Mouse (Mus musculus): ENCODE measurements around the gene Pip5k1b. TPM values are rescaled to one million over a fixed set of nuclear protein-coding genes. Genes with fewer than 3 reads are reported as not detected.

Gene Pip5k1b
- polyA plus RNA-seq, 1 experiment, result 0.68 TPM

DNA sequence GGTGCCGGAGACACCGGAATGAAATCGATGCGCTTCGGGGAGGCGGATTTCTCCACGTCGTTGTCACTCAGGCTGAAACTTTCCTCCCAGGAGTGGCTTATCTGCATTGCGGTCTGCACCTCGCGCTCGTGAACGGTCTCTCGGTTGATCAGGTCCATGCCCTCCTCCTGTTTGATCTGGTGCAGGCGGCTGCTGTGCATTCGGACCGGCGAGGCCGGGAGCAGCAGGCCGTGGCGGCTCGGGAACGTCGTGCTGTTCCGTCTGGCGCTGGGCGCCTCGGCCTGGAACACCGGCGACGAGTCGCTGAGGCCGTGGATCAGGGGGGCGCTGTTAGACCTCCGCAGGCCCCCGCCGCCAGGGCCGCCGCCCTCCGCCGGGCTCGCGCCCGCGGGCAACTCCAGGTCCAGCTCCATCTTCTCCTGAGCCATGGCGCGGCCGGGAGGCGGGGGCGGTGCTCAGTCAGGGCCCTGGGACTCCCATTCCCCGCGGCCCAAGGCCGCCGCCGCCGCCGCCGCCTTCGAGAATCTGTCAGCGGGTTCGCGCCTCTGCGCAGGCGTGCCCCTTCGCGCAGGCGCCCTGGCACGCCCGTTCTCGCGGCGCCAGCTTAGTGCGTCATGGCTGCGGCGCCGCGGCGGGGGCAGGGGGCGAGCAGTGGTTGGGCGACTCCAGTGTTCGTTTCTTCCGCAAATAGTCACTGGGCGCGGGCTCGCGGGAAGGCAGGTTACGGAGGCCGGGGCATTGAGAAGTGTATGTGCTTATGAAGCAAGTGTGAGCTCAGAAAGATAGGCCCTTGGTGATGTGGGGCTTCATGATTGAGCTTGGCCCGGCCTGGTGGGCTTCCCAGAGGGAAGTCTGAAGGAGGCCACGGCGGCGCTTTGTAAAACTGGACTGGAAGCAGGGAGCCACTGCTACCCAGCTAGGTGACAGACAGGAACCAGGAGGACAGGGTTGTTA is 78.5 kb downstream of the Pip5k1b start, which contains the start of gene Fam122a:
TSS of gene Fam122a (minus strand) at position 428 of the 954 bp plus-strand sequence.
- TF ChIP-seq MYOG (IDR thresholded peaks at IDR 0.05; ENCODE audit: control insufficient read depth, extremely low read depth, insufficient read length) (no peak), CTCF (IDR thresholded peaks at IDR 0.05; ENCODE audit: control insufficient read depth, insufficient read depth, insufficient read length) (peak; percentile 33)
- Histone ChIP-seq H3K79me2 (ENCODE audit: control insufficient read depth, insufficient read depth) (peaks cover 16% of the 10 kb centered on the region), H3K27me3 (ENCODE audit: control insufficient read depth, insufficient read depth, insufficient read length) (no peaks in the 10 kb centered on the region), H3K4me3 (ENCODE audit: insufficient read depth, poor library complexity, severe bottlenecking) (peak within 1 kb of the TSS; percentile 51), H3ac (ENCODE audit: control insufficient read depth, insufficient read length, low read depth) (peak within 1 kb of the TSS; percentile 91), H3K36me3 (ENCODE audit: control insufficient read depth, insufficient read depth) (no peaks in the 10 kb centered on the region), H3K79me3 (ENCODE audit: low read depth) (peaks cover 7% of the 10 kb centered on the region)

DNA sequence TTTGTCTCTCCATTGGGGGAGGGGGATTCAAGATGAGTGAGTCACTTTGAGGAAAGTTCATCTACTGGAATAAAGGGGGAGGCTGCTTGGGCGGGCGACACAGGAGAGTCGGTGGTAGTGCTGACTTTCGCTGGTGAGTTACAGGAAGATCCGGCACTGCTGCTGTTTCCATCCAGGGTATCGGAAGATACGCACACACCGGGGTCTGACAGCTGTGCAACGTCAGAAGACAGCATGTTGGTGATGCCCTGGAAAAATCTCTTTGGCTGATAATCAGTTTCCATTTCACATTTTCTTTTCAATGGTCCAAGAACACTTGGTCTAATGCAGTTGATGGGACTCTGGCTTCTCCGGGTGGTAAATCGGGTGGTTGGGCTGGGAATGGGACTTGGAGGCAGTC is 79.2 kb downstream of the Pip5k1b start:
- peak overlapping the region; percentile 51 for H3K4me3 ChIP-seq (ENCODE audit: insufficient read depth, poor library complexity, severe bottlenecking)
- H3K36me3 ChIP-seq (ENCODE audit: control insufficient read depth, insufficient read depth), result no peaks in the 10 kb centered on the region
- H3K79me3 ChIP-seq (ENCODE audit: low read depth), result peaks cover 7% of the 10 kb centered on the region
- peak overlapping the region; percentile 91 for H3ac ChIP-seq (ENCODE audit: control insufficient read depth, insufficient read length, low read depth)
- TF ChIP-seq CTCF (IDR thresholded peaks at IDR 0.05; ENCODE audit: control insufficient read depth, insufficient read depth, insufficient read length) (no peak), USF1 (IDR thresholded peaks at IDR 0.05; ENCODE audit: low read depth) (no peak), CEBPB (IDR thresholded peaks at IDR 0.05; ENCODE audit: low read depth) (no peak), MYOG (IDR thresholded peaks at IDR 0.05; ENCODE audit: control insufficient read depth, extremely low read depth, insufficient read length) (no peak), MAX (IDR thresholded peaks at IDR 0.05) (no peak), FOSL1 (IDR thresholded peaks at IDR 0.05; ENCODE audit: insufficient read depth, low read length, poor library complexity, severe bottlenecking) (no peak), MYOD1 (IDR thresholded peaks at IDR 0.05; ENCODE audit: control insufficient read depth, insufficient read length, low read depth) (no peak)
- no peaks in the 10 kb centered on the region for H3K27me3 ChIP-seq (ENCODE audit: control insufficient read depth, insufficient read depth, insufficient read length)
- peaks cover 16% of the 10 kb centered on the region for H3K79me2 ChIP-seq (ENCODE audit: control insufficient read depth, insufficient read depth)

DNA sequence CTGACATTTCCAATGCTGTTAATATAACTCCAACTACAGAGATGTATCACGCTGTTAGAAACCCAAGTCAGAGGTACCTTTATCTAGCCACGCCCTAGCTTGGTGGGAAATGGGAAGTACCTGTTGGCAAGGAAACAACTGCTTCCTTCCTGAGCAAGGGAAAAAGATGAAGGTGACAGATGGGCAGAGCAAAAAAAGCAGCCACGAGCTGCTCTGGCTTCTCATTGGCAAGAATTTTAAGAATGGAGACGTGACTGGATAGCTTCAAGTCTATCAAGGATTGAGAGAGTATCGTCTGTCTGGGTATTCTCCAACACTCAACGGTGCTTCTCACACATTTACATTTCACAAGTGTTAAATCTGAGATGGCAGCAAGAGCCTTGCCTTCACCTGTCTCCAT is 80.4 kb downstream of the Pip5k1b start:
- peaks cover 16% of the 10 kb centered on the region for H3K79me2 ChIP-seq (ENCODE audit: control insufficient read depth, insufficient read depth)
- no peak overlapping the region for H3ac ChIP-seq (ENCODE audit: control insufficient read depth, insufficient read length, low read depth)
- no peaks in the 10 kb centered on the region for H3K36me3 ChIP-seq (ENCODE audit: control insufficient read depth, insufficient read depth)
- no peaks in the 10 kb centered on the region for H3K27me3 ChIP-seq (ENCODE audit: control insufficient read depth, insufficient read depth, insufficient read length)
- TF ChIP-seq USF1 (IDR thresholded peaks at IDR 0.05; ENCODE audit: low read depth) (no peak), MYOG (IDR thresholded peaks at IDR 0.05; ENCODE audit: control insufficient read depth, extremely low read depth, insufficient read length) (no peak), MAX (IDR thresholded peaks at IDR 0.05) (no peak), CTCF (IDR thresholded peaks at IDR 0.05; ENCODE audit: control insufficient read depth, insufficient read depth, insufficient read length) (no peak)
- no peak overlapping the region for H3K4me3 ChIP-seq (ENCODE audit: insufficient read depth, poor library complexity, severe bottlenecking)
- H3K79me3 ChIP-seq (ENCODE audit: low read depth), result peaks cover 7% of the 10 kb centered on the region

DNA sequence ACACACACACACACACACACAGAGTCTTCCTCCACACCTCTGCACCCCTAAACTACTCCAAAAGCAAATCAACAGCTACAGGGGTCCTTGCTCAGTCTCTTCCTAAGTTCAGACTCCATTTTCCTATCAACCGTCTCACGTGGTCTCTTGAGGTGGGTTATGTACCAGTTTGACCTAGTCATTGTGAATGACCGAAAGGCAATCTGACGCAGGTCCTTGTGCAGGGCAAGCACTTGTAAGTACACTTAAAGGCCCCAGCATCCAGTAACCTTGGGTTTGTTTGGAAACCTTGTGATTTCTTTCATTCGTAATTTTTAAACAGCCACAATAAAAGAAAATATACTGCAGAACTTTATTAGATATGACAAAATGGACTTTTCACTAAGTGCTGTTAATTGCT is 83.2 kb downstream of the Pip5k1b start:
- Histone ChIP-seq H3K36me3 (ENCODE audit: control insufficient read depth, insufficient read depth) (no peaks in the 10 kb centered on the region), H3K27me3 (ENCODE audit: control insufficient read depth, insufficient read depth, insufficient read length) (no peaks in the 10 kb centered on the region), H3K79me3 (ENCODE audit: low read depth) (peaks cover 7% of the 10 kb centered on the region), H3K79me2 (ENCODE audit: control insufficient read depth, insufficient read depth) (peaks cover 16% of the 10 kb centered on the region), H3K4me3 (ENCODE audit: insufficient read depth, poor library complexity, severe bottlenecking) (no peak overlapping the region), H3ac (ENCODE audit: control insufficient read depth, insufficient read length, low read depth) (no peak overlapping the region)
- TF ChIP-seq CEBPB (IDR thresholded peaks at IDR 0.05; ENCODE audit: low read depth) (no peak), MAX (IDR thresholded peaks at IDR 0.05) (no peak), CTCF (IDR thresholded peaks at IDR 0.05; ENCODE audit: control insufficient read depth, insufficient read depth, insufficient read length) (no peak), MYOG (IDR thresholded peaks at IDR 0.05; ENCODE audit: control insufficient read depth, extremely low read depth, insufficient read length) (no peak), USF1 (IDR thresholded peaks at IDR 0.05; ENCODE audit: low read depth) (no peak), FOSL1 (IDR thresholded peaks at IDR 0.05; ENCODE audit: insufficient read depth, low read length, poor library complexity, severe bottlenecking) (no peak)

DNA sequence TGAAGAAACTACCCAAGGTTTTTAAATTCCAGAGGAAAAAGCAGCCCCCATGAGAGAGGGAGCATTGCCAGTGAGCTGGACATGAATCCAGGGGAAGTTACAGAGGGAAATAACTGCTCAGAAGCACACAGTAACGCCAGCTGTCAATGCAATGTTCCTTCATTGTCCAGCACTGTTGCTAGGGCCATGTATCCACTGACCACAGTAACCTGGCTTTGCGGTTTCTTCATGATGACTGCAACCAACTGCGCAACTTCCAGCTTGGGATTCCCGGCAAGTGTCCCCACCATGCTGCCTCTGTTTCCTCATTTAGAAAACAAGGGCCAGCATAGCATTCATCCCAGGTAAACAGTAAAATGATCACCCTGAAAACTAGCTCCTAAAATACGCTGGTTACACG is 84.1 kb downstream of the Pip5k1b start:
- H3K27me3 ChIP-seq (ENCODE audit: control insufficient read depth, insufficient read depth, insufficient read length), result no peaks in the 10 kb centered on the region
- no peak overlapping the region for H3K4me3 ChIP-seq (ENCODE audit: insufficient read depth, poor library complexity, severe bottlenecking)
- H3K79me2 ChIP-seq (ENCODE audit: control insufficient read depth, insufficient read depth), result peaks cover 9% of the 10 kb centered on the region
- peaks cover 4% of the 10 kb centered on the region for H3K79me3 ChIP-seq (ENCODE audit: low read depth)
- no peak overlapping the region for H3ac ChIP-seq (ENCODE audit: control insufficient read depth, insufficient read length, low read depth)
- H3K36me3 ChIP-seq (ENCODE audit: control insufficient read depth, insufficient read depth), result no peaks in the 10 kb centered on the region
- TF ChIP-seq CEBPB (IDR thresholded peaks at IDR 0.05; ENCODE audit: low read depth), result no peak
- no peak for TF ChIP-seq CTCF (IDR thresholded peaks at IDR 0.05; ENCODE audit: control insufficient read depth, insufficient read depth, insufficient read length)
- TF ChIP-seq MYOG (IDR thresholded peaks at IDR 0.05; ENCODE audit: control insufficient read depth, extremely low read depth, insufficient read length), result no peak
- no peak for TF ChIP-seq FOSL1 (IDR thresholded peaks at IDR 0.05; ENCODE audit: insufficient read depth, low read length, poor library complexity, severe bottlenecking)
- TF ChIP-seq MAX (IDR thresholded peaks at IDR 0.05), result no peak
- TF ChIP-seq MYOD1 (IDR thresholded peaks at IDR 0.05; ENCODE audit: control insufficient read depth, insufficient read length, low read depth), result no peak
- no peak for TF ChIP-seq USF1 (IDR thresholded peaks at IDR 0.05; ENCODE audit: low read depth)

DNA sequence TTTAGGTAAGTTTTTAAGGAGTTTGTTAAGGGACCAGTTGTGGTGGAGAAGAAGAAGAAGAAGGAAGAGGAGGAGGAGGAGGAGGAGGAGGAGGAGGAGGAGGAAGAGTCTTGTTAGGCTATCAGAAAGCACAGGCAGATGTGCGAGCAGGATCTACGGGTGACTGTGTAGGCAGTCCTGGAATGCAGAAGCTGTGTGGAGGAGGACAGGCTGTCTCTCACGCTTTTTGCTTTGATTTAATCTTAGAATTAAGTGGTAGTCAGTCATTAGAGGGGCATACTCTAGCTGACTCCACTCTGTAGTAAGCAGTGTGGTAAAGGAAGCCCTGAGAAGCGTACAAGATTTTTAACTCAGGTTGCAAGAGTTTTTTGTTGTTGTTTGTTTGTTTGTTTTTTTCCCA is 86.5 kb downstream of the Pip5k1b start:
- Histone ChIP-seq H3K4me3 (ENCODE audit: insufficient read depth, poor library complexity, severe bottlenecking) (no peak overlapping the region), H3ac (ENCODE audit: control insufficient read depth, insufficient read length, low read depth) (no peak overlapping the region), H3K36me3 (ENCODE audit: control insufficient read depth, insufficient read depth) (no peaks in the 10 kb centered on the region), H3K27me3 (ENCODE audit: control insufficient read depth, insufficient read depth, insufficient read length) (no peaks in the 10 kb centered on the region), H3K79me3 (ENCODE audit: low read depth) (no peaks in the 10 kb centered on the region), H3K79me2 (ENCODE audit: control insufficient read depth, insufficient read depth) (no peaks in the 10 kb centered on the region)
- no peak for TF ChIP-seq MYOD1 (IDR thresholded peaks at IDR 0.05; ENCODE audit: control insufficient read depth, insufficient read length, low read depth)
- no peak for TF ChIP-seq CEBPB (IDR thresholded peaks at IDR 0.05; ENCODE audit: low read depth)
